Mouse (Mus musculus) hindbrain, postnatal 0 days (tissue): ENCODE measurements around the gene Unc45b. TPM values are rescaled to one million over a fixed set of nuclear protein-coding genes. Genes with fewer than 3 reads are reported as not detected.

ENCODE experiments used
- ATAC-seq: fragments of 200-750 bp; cut with Nextera tagmentation; 2 replicates; pipeline ENCODE4 v1.8.0; 2017; ENCODE audit warnings: mild to moderate bottlenecking, moderate TSS enrichment, moderate library complexity
- DNase-seq: peaks from one replicate; pipeline ENCODE4 v3.0.0-alpha.2; 2015; ENCODE audit warnings: low spot score
- H3K27ac ChIP-seq: fragments of 300-500 bp; sonication (generic); 2 replicates; pipeline ENCODE4 v1.5.1; 2014; ENCODE audit warnings: mild to moderate bottlenecking
- H3K27me3 ChIP-seq: fragments of 300-500 bp; sonication (generic); 2 replicates; pipeline ENCODE4 v1.6.1; 2014; ENCODE audit warnings: low read length, mixed read lengths; ENCODE audit not compliant: insufficient read depth
- H3K36me3 ChIP-seq: fragments of 300-500 bp; sonication (generic); 2 replicates; pipeline ENCODE4 v1.6.1; 2014; ENCODE audit warnings: low read length, mixed read lengths; ENCODE audit not compliant: insufficient read depth
- H3K4me1 ChIP-seq: fragments of 300-500 bp; sonication (generic); 2 replicates; pipeline ENCODE4 v1.6.1; 2014; ENCODE audit warnings: antibody characterized with exemption, low read length, mixed read lengths; ENCODE audit not compliant: insufficient read depth
- H3K4me2 ChIP-seq: fragments of 300-500 bp; sonication (generic); 2 replicates; pipeline ENCODE4 v1.6.1; 2014; ENCODE audit warnings: low read depth, mild to moderate bottlenecking, low read length, moderate library complexity, mixed read lengths
- H3K4me3 ChIP-seq: fragments of 300-500 bp; sonication (generic); 2 replicates; pipeline ENCODE4 v1.5.1; 2014; ENCODE audit warnings: low read length
- H3K9ac ChIP-seq: fragments of 300-500 bp; sonication (generic); replicated peaks from 2 replicates; pipeline ENCODE4 v1.6.1; 2014; ENCODE audit warnings: mild to moderate bottlenecking, low read length, moderate library complexity, mixed read lengths
- H3K9me3 ChIP-seq: fragments of 300-500 bp; sonication (generic); 2 replicates; pipeline ENCODE4 v1.6.1; 2016; ENCODE audit warnings: low read length, mixed read lengths
- CTCF ChIP-seq: IDR thresholded peaks from 2 replicates; pipeline ENCODE4 v1.5.1; 2016; ENCODE audit warnings: antibody characterized with exemption, control low read depth, low read depth
- WGBS: fragments of 180-500 bp; shearing (Covaris S2); extraction: QIAGEN DNeasy Blood & Tissue Kit; methylation state at CpG from one replicate; pipeline ENCODE4 v1.1.7; 2014; 5-methylcytosine and 5-hydroxymethylcytosine counted together
- polyA plus RNA-seq: library from polyadenylated mRNA; unstranded; fragments of >200 nt; fragmentation: Nextera tagmentation; extraction: Ambion mirVana; gene quantifications from 2 replicates; pipeline ENCODE4 v1.2.1, GENCODE M21; 2015
- total RNA-seq: library from RNA; depleted of rRNA; stranded (reverse); fragments of >200 nt; gene quantifications from 2 replicates; pipeline ENCODE4 v1.2.3, GENCODE M21; 2014

Unc45b gene
- total and polyA plus RNA-seq, 2 experiments from 2014 or later: 0.42 to 2.4 TPM

DNA sequence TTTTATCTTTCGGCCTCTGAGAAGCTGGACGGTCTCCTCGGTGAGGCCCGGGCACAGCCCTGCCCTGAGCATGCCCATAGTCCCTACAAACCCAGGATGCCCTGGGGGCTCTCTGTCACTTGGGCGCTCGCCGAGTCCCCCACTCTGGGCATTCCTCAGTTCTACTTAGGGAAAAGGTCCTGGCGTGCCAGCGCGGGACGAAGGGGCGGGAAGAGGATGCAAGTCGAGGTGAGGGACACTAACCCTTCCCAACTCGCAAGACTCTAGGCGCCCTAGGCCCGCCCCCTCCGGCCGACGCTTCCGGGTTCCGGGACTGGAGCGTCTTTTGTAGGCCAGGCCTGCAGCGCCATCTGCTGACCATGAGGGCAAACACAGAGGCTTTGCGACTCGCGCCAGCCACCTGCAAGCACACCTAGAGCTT, 20.0 kb upstream of the Unc45b start, which contains the start of gene Rad51d:
Gene Rad51d, minus strand, starts transcription at position 273 of the 421 bp plus-strand sequence.
- H3K4me1 ChIP-seq: peaks cover 6% of the 10 kb centered on the region; the same call in 1 of the 2 replicates
- H3K4me2 ChIP-seq: peak within 1 kb of the TSS; percentile 95
- ATAC-seq (peak; percentile 93), DNase-seq (peak; percentile 96)
- H3K27me3 ChIP-seq: peaks cover 11% of the 10 kb centered on the region; the same call in 1 of the 2 replicates
- peak; percentile 97 for TF ChIP-seq CTCF
- peak within 1 kb of the TSS; percentile 50 for H3K4me3 ChIP-seq
- H3K9ac ChIP-seq: peak within 1 kb of the TSS; percentile 52
- no peaks in the 10 kb centered on the region for H3K9me3 ChIP-seq
- WGBS: 0% methylated on average over 26 of the region's 26 CpGs
- no peaks in the 10 kb centered on the region for H3K36me3 ChIP-seq
- H3K27ac ChIP-seq: peak within 1 kb of the TSS; percentile 45; the same call in 1 of the 2 replicates

DNA sequence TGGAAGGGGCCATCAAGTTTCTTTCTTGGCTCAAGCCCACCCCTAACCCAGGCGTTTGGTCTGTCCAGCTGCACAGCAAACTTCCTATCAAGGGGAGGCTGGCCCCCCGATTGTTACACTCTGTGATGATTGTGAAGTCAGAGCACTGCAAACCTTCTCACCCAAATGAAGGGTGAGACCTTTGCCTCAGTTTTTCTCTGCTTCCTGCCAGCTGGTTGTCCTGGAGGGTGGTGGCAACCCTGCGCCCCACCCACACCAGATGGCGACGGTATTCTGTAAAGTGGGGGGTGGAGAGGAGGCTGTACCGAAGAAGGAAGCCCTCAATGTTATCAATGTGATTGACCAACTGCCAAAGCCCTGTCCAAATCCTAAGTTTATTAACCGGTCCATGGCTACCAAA, 18.4 kb upstream of the Unc45b start, which contains the start of gene Fndc8:
Gene Fndc8, plus strand, starts transcription at position 189 of the 400 bp plus-strand sequence.
- WGBS: 66% methylated on average over 7 of the region's 7 CpGs
- peaks cover 11% of the 10 kb centered on the region; the same call in 1 of the 2 replicates for H3K27me3 ChIP-seq
- H3K4me3 ChIP-seq: no peak within 1 kb of the TSS
- H3K4me2 ChIP-seq: no peak within 1 kb of the TSS
- H3K9ac ChIP-seq: no peak within 1 kb of the TSS
- peaks cover 6% of the 10 kb centered on the region; the same call in 1 of the 2 replicates for H3K4me1 ChIP-seq
- DNase-seq (no peak), ATAC-seq (no peak)
- no peak within 1 kb of the TSS for H3K27ac ChIP-seq
- no peaks in the 10 kb centered on the region for H3K36me3 ChIP-seq
- TF ChIP-seq CTCF: no peak
- no peaks in the 10 kb centered on the region for H3K9me3 ChIP-seq

DNA sequence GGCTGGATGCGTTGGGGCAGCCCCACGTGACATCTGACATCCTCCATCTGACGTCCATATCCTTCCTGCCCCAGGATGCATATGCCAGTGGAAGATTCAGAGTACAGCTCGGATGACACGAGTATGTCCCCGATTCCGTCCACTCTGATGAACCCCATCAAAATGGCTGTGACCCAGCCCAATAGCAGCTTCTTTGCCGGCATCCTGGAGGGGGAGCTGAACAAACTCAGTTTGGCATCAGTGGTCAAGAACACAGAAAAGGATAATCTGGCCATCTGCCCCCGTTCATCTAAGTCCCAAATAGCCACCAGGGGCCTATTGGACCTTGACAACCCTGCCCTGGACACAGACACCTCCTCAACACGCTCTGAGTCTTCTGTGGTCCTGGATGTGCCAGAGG, 12.9 kb upstream of the Unc45b start:
- Histone ChIP-seq H3K4me2 (no peak overlapping the region), H3K9ac (no peak overlapping the region), H3K27me3 (no peaks in the 10 kb centered on the region), H3K27ac (no peak overlapping the region), H3K4me1 (no peaks in the 10 kb centered on the region), H3K9me3 (no peaks in the 10 kb centered on the region), H3K4me3 (no peak overlapping the region), H3K36me3 (peaks cover 32% of the 10 kb centered on the region)
- 81% methylated on average over 10 of the region's 10 CpGs for WGBS
- no peak for TF ChIP-seq CTCF
- ATAC-seq: no peak
- no peak for DNase-seq

DNA sequence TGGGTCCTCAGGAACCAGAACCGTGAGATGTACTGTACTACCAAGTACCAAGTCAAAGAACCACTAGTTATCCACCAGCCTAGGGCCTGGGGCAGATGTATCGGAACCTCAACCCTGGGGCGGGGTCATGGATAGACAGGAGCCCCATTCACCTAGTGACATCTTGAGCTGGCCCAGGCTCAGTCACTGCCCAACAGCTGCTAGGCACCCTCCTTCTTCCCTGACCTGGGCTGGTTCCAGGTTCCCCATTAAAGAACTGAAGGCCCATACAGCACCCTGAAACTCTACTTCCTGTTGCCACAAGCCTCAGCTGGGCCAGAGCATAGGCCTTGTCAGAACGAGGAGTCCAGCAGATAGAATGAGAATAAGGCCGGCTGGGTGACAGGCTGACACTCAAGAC, 10.6 kb upstream of the Unc45b start:
- H3K4me2 ChIP-seq: no peak overlapping the region
- H3K27me3 ChIP-seq: no peaks in the 10 kb centered on the region
- no peaks in the 10 kb centered on the region for H3K9me3 ChIP-seq
- H3K9ac ChIP-seq: no peak overlapping the region
- no peak for TF ChIP-seq CTCF
- ATAC-seq (no peak), DNase-seq (no peak)
- peaks cover 50% of the 10 kb centered on the region for H3K36me3 ChIP-seq
- WGBS: 93% methylated on average over 5 of the region's 5 CpGs
- no peak overlapping the region for H3K4me3 ChIP-seq
- H3K4me1 ChIP-seq: no peaks in the 10 kb centered on the region
- H3K27ac ChIP-seq: no peak overlapping the region

DNA sequence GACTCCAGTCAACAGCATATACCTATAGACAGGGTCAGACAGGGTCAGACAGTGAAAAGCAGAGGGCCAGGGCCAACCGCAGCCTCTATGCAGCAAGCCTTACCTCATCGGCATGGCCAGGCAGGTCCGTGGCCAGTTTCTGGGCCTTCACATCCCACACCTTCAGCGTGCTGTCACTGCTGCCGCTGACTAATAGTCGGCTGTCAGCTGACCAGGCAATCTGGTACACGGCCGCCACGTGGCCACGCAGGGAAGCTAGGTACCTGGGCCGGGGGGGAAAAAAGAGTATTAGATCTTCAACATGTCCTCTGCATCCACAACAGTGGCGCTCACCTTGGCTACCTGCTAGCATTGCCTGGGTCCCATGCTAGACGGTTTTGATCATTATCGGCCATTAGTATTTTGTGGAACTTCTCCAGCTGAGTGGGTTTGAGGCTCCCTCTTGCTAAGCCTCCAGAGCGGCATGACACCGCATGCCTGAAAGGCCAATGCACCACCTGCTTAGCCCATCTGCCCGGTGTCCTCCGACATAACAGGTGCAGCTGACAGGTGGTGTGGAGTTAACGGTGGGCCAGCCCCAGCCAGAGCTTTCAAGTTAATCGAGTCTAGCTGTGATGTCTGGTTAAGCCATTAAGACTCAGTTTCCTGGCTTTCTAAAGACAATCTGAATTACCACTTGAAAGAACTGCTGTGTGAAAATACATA, 8.6 kb upstream of the Unc45b start:
- peaks cover 58% of the 10 kb centered on the region for H3K36me3 ChIP-seq
- TF ChIP-seq CTCF: no peak
- H3K27me3 ChIP-seq: no peaks in the 10 kb centered on the region
- no peaks in the 10 kb centered on the region for H3K9me3 ChIP-seq
- H3K4me2 ChIP-seq: no peak overlapping the region
- DNase-seq: peak; percentile 17
- H3K27ac ChIP-seq: no peak overlapping the region
- no peak overlapping the region for H3K9ac ChIP-seq
- 81% methylated on average over 20 of the region's 20 CpGs for WGBS
- H3K4me1 ChIP-seq: no peaks in the 10 kb centered on the region
- H3K4me3 ChIP-seq: no peak overlapping the region
- ATAC-seq: no peak

DNA sequence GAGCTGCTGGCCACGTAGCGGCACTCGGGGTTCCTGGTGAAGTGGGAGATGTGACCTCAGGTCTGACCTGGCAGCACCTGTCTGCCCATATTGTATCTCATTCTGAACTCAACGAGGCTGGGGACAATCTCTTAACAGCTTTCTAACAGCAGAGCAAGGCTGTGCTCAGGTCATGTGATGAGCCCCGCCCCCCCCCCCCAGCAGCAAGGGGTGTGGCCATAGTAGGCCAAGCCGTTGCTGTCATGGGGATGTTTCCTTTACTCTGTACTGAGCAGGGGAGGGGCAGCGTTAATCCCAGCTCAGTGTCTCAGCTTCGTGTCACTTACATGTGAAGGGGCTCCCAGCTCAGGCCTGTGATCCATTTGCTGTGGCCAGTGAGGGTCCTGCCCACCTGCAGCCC, 5.4 kb upstream of the Unc45b start:
- Histone ChIP-seq H3K36me3 (peaks cover 49% of the 10 kb centered on the region), H3K4me3 (no peak overlapping the region), H3K27me3 (no peaks in the 10 kb centered on the region), H3K9me3 (no peaks in the 10 kb centered on the region), H3K4me2 (no peak overlapping the region), H3K9ac (no peak overlapping the region), H3K4me1 (peaks cover 9% of the 10 kb centered on the region), H3K27ac (no peak overlapping the region)
- no peak for ATAC-seq
- TF ChIP-seq CTCF: no peak
- DNase-seq: no peak
- 76% methylated on average over 8 of the region's 8 CpGs for WGBS

DNA sequence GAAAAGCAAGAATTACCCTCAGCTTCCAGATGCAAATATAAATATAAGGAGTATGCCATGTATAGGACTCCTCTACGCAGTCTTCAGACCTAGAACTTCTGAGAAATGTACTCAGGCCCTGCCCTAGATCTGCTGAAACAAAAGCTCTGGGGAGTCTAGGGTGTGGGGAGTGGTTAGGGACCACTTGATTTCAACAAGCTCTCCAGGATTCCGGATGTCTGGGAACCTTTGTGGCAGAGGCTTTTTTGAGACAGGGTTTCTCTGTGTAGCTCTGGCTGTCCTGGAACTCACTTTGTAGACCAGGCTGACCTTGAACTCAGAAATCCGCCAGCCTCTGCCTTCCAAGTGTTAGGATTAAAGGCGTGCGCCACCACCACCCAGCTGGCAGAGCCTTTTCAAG, 4.5 kb upstream of the Unc45b start:
- no peak overlapping the region for H3K4me3 ChIP-seq
- H3K27me3 ChIP-seq: no peaks in the 10 kb centered on the region
- no peak overlapping the region for H3K9ac ChIP-seq
- no peak overlapping the region for H3K27ac ChIP-seq
- no peaks in the 10 kb centered on the region for H3K9me3 ChIP-seq
- peaks cover 41% of the 10 kb centered on the region for H3K36me3 ChIP-seq
- ATAC-seq: no peak
- H3K4me2 ChIP-seq: no peak overlapping the region
- DNase-seq: no peak
- peaks cover 9% of the 10 kb centered on the region for H3K4me1 ChIP-seq
- no peak for TF ChIP-seq CTCF
- WGBS: 92% methylated on average over 5 of the region's 5 CpGs
